Mouse (Mus musculus) liver, embryonic 14.5 days (tissue): ENCODE data around the gene Trappc12.

Experiments
- CTCF ChIP-seq: IDR thresholded peaks from 2 replicates; pipeline ENCODE4 v1.5.1; 2016; ENCODE audit warnings: antibody characterized with exemption, low read depth, control low read depth
- EP300 ChIP-seq: IDR thresholded peaks from 2 replicates; pipeline ENCODE4 v1.6.1; 2016; ENCODE audit warnings: antibody characterized with exemption, low read depth

DNA sequence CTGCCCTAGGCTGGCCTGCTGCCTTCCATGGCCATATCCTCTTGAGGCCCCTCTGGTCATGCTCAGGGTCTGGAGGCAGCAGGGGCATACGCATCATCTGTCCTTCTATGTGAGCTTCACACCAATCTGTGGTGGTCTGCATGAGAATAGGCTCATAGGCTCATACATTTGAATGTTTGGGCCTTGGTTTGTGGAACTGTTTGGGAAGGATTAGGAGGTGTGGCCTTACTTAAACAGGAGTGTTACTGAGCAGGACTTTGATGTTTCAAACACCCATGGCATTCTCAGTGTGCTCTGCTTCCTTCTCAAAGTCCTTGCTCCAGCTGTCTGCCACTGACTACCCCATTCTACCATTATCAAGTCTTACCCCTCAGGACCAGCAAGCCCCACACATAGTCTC lies 16.0 kb downstream of the Trappc12 start:
- TF ChIP-seq CTCF = no peak
- no peak for TF ChIP-seq EP300
